Mouse (Mus musculus): ENCODE measurements around the gene Ptprq.

- TF ChIP-seq CTCF (IDR thresholded peaks at IDR 0.05; ENCODE audit: borderline replicate concordance, extremely low read depth, insufficient read depth, insufficient read length) = no peak
- no peak for TF ChIP-seq POLR2A (IDR thresholded peaks at IDR 0.05; ENCODE audit: borderline replicate concordance, extremely low read depth, insufficient read depth, insufficient read length, poor library complexity, severe bottlenecking)
Observed at GRCm38 (mm10) chr10:107471712-107472111, 248.1 kb downstream of the Ptprq start.
